Mouse (Mus musculus) liver, embryonic 12.5 days (tissue): ENCODE measurements at regions not wholly inside any gene's neighbourhood (a gene's known extent, or its start where the extent isn't known, plus 50 kb on each side); places are given as distances from the start of the nearest gene placed in this dataset.
"Not testable (repeated sequence)": the region's sequence is repeated elsewhere in the genome, so short reads cannot be mapped to it uniquely, and the experiment has no call there.

ENCODE experiments used
- ATAC-seq: fragments of 200-750 bp; cut with Nextera tagmentation; 2 replicates; pipeline ENCODE4 v1.8.0; 2017; ENCODE audit warnings: moderate number of reproducible peaks, mild to moderate bottlenecking, moderate library complexity
- H3K27ac ChIP-seq: fragments of 300-500 bp; sonication (generic); 2 replicates; pipeline ENCODE4 v1.5.1; 2016; ENCODE audit warnings: mild to moderate bottlenecking
- H3K27me3 ChIP-seq: fragments of 300-500 bp; sonication (generic); replicated peaks from 2 replicates; pipeline ENCODE4 v1.6.1; 2016; ENCODE audit warnings: mild to moderate bottlenecking, moderate library complexity
- H3K36me3 ChIP-seq: fragments of 300-500 bp; sonication (generic); 2 replicates; pipeline ENCODE4 v1.6.1; 2016; ENCODE audit warnings: mild to moderate bottlenecking, moderate library complexity
- H3K4me1 ChIP-seq: fragments of 300-500 bp; sonication (generic); 2 replicates; pipeline ENCODE4 v1.6.1; 2016
- H3K4me2 ChIP-seq: fragments of 300-500 bp; sonication (generic); 2 replicates; pipeline ENCODE4 v1.6.1; 2016; ENCODE audit warnings: mild to moderate bottlenecking, moderate library complexity
- H3K4me3 ChIP-seq: fragments of 300-500 bp; sonication (generic); 2 replicates; pipeline ENCODE4 v1.5.1; 2016; ENCODE audit warnings: mild to moderate bottlenecking, moderate library complexity
- H3K9ac ChIP-seq: fragments of 300-500 bp; sonication (generic); 2 replicates; pipeline ENCODE4 v1.6.1; 2016; ENCODE audit warnings: mild to moderate bottlenecking, moderate library complexity
- H3K9me3 ChIP-seq: fragments of 300-500 bp; sonication (generic); replicated peaks from 2 replicates; pipeline ENCODE4 v1.6.1; 2016; ENCODE audit warnings: mild to moderate bottlenecking, moderate library complexity
- WGBS: fragments of 180-500 bp; shearing (Covaris S2); methylation state at CpG from one replicate; pipeline ENCODE4 v1.1.7; 2016; ENCODE audit not compliant: insufficient replicate concordance; 5-methylcytosine and 5-hydroxymethylcytosine counted together

DNA sequence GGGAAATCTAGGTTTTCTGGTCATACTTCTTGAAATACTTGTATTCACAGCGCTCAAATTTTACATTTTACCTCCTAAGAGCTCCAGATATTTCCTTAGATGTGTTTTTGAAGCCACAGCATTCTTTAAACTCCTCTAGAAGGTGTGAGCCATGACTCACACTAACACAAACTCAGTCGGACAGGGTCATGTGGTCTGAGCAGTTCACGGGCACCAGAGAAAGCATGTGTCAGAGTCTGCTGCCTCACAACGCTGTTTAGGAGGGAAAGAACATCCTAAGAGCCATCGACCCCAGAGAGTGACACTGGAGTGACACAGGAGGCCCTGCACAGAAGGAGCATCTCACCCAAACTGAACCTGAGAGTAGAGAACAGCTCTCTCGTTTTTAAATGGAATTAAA, 332.2 kb downstream of the Lrig3 start:
- Histone ChIP-seq H3K36me3 (no peaks in the 10 kb centered on the region), H3K9ac (no peak overlapping the region), H3K9me3 (no peaks in the 10 kb centered on the region; the same call in 1 of the 2 replicates), H3K27ac (no peak overlapping the region), H3K4me3 (no peak overlapping the region), H3K27me3 (no peaks in the 10 kb centered on the region), H3K4me1 (no peaks in the 10 kb centered on the region), H3K4me2 (no peak overlapping the region)
- ATAC-seq, result no peak
- 70% methylated on average over 6 of the region's 6 CpGs for WGBS

GRCm38 (mm10) chr10:126295853-126296252, 329.9 kb downstream of the Lrig3 start:
- Histone ChIP-seq H3K27ac (no peak overlapping the region), H3K4me1 (no peaks in the 10 kb centered on the region), H3K9me3 (no peaks in the 10 kb centered on the region; the same call in 1 of the 2 replicates), H3K4me2 (no peak overlapping the region), H3K9ac (no peak overlapping the region), H3K4me3 (no peak overlapping the region), H3K27me3 (no peaks in the 10 kb centered on the region), H3K36me3 (no peaks in the 10 kb centered on the region)
- no peak for ATAC-seq
- 73% methylated on average over 7 of the region's 7 CpGs for whole genome bisulfite sequencing

GRCm38 (mm10) chr10:126291765-126292164, 325.8 kb downstream of the Lrig3 start:
- H3K4me1 ChIP-seq, result no peaks in the 10 kb centered on the region
- no peaks in the 10 kb centered on the region for H3K27me3 ChIP-seq
- no peak overlapping the region for H3K27ac ChIP-seq
- H3K4me2 ChIP-seq, result no peak overlapping the region
- H3K36me3 ChIP-seq, result no peaks in the 10 kb centered on the region
- H3K9me3 ChIP-seq, result no peaks in the 10 kb centered on the region
- ATAC-seq, result no peak
- H3K9ac ChIP-seq, result no peak overlapping the region
- no peak overlapping the region for H3K4me3 ChIP-seq

DNA sequence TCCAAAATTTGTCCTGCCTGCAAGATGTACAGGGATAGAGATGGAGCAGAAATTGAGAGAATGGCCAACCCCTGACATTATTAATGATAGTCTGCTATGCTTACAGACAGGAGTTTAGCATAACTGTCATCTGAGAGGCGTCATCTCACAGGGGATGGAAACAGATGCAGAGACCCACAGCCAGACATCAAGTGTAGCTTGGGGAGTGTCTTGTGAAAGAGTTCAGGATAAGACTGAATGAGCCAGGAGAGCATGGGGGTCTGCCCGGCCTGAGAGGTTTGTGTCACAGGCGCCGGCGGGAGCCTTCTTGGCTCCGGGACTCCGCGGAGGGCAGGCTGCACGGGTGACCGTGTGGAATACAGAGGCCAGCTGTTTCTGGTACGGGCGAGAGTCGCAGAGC, 319.1 kb downstream of the Lrig3 start:
- WGBS, result 83% methylated on average over 5 of the region's 13 CpGs
- ATAC-seq, result not testable (repeated sequence)

DNA sequence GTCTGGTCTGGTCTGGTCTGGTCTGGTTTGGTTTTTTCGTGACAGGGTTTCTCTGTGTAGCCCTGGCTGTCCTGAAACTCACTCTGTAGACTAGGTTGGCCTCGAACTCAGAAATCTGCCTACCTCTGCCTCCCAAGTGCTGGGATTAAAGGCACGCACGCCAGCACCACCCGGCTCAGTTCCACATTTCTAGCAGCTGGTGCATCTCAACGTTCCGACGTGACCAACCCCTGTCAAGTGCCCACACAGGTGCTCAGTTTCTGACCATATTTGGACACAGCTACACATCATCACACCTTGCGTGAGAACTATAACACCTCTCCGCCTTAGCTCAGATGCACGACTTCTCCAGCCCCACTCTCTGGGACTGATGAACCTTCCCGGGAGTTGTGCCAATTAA, 304.4 kb downstream of the Lrig3 start:
- H3K36me3 ChIP-seq, result no peaks in the 10 kb centered on the region
- H3K4me3 ChIP-seq, result no peak overlapping the region
- no peak for ATAC-seq
- no peaks in the 10 kb centered on the region for H3K4me1 ChIP-seq
- H3K9me3 ChIP-seq, result 0 out of 2 replicates have a peak, but pooled peaks cover 7% of the 10 kb centered on the region
- H3K27ac ChIP-seq, result no peak overlapping the region
- no peaks in the 10 kb centered on the region for H3K27me3 ChIP-seq
- H3K4me2 ChIP-seq, result no peak overlapping the region
- WGBS, result 73% methylated on average over 12 of the region's 12 CpGs
- H3K9ac ChIP-seq, result no peak overlapping the region

More for the DNA sequence above, 319.1 kb downstream of the Lrig3 start:
- H3K9ac ChIP-seq, H3K4me2 ChIP-seq, H3K9me3 ChIP-seq, H3K36me3 ChIP-seq, H3K27me3 ChIP-seq, H3K27ac ChIP-seq, H3K4me3 ChIP-seq, H3K4me1 ChIP-seq: not testable (repeated sequence)

DNA sequence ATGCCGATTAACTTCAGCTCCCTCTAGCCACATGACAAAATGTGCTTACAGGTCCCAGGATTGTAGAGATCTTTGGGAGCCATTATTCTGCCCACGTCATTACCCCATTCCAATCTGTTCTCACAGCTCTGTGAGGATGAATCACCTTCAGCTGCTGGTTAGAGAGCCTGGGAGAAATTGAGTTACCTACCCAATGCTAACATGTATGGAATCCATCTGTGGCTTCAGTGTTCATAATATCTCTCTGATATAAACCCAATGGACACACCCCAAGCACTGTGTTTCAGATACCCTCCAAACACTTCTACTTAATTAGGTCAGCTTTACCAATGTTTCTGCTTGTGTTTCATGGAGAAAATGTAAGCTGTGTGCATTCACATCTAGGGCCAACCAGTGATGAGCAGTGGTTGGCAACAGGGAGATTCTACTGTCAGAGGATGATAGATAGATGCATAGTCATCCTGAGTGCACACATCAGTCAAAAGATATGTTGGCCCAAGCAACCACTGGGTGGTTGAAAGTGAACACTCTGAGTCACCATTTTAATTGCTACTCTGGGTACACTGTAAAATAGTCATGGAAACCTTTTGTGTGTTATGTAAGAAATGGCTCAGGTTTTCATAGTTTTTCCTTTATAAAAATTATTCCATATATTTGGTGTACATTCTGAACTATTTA, 301.5 kb downstream of the Lrig3 start:
- Histone ChIP-seq H3K9me3 (0 out of 2 replicates have a peak, but pooled peaks cover 7% of the 10 kb centered on the region), H3K36me3 (no peaks in the 10 kb centered on the region), H3K4me2 (no peak overlapping the region), H3K27me3 (no peaks in the 10 kb centered on the region), H3K9ac (no peak overlapping the region), H3K27ac (no peak overlapping the region), H3K4me1 (no peaks in the 10 kb centered on the region), H3K4me3 (no peak overlapping the region)
- 70% methylated on average over 2 of the region's 2 CpGs for WGBS
- ATAC-seq, result no peak

DNA sequence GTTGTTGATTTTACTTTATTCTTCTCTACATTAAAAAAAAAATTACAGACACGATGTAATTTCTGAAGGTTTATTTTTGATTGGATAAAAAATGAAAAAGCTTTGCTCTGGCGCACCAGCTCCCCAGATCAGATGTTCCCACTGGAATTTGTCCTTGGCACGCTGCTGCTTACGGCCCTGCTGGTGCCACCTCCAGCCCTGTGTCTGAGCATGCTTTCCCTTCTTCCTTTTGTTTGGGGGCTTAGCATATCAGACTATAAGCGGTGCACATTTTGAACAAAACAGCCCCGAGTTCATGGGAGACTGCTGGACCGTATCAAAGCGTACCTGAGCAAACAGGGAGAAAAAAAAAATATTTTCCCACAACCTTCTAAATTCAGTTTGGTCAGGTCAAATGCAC, 291.2 kb downstream of the Lrig3 start:
- no peaks in the 10 kb centered on the region for H3K36me3 ChIP-seq
- no peak overlapping the region for H3K9ac ChIP-seq
- no peaks in the 10 kb centered on the region for H3K27me3 ChIP-seq
- H3K9me3 ChIP-seq, result 0 out of 2 replicates have a peak, but pooled peaks cover 10% of the 10 kb centered on the region
- H3K4me3 ChIP-seq, result no peak overlapping the region
- H3K4me2 ChIP-seq, result no peak overlapping the region
- ATAC-seq, result no peak
- 83% methylated on average over 8 of the region's 8 CpGs for WGBS
- H3K4me1 ChIP-seq, result no peaks in the 10 kb centered on the region
- no peak overlapping the region for H3K27ac ChIP-seq

DNA sequence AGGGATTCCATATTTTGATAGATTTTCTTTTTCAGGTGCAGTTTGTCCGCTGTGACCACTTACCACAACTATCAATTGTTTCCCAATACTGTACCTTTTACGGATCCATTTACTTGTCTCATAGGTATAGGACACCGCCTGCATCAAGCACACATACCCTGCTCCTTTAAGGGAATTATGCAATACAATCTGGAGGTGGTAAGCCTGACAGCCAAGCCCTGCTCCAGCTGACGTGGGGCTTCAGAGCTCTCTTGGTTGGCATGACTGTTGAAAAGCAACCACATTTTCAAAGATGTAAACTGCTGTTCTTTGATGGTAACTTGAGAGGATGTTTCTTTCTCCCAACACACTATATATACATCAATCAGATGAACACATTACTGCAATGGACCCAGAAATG, 288.2 kb downstream of the Lrig3 start:
- Histone ChIP-seq H3K27ac (no peak overlapping the region), H3K36me3 (no peaks in the 10 kb centered on the region), H3K4me3 (no peak overlapping the region), H3K9me3 (no peaks in the 10 kb centered on the region), H3K4me1 (no peaks in the 10 kb centered on the region), H3K4me2 (no peak overlapping the region), H3K9ac (no peak overlapping the region), H3K27me3 (no peaks in the 10 kb centered on the region)
- 62% methylated on average over 4 of the region's 4 CpGs for WGBS
- ATAC-seq, result no peak

DNA sequence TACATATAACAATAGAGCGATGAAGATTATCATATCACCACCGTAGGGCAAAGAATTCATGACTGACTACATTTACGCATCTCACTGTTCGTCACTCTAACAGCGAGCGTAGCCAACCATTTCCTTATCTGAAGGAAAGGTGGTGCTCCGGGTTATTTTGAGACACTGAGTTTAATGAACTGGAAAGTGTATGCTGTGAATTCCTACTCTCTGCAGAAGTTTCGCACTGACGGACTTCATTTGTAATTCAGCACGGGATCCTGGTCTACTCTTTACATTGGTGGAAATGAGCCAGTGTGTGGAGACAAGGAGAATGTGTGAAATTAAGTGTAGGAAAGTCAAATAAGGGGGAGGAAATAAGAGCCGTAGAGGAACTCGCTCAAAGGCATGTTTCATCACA, 283.2 kb downstream of the Lrig3 start:
- no peak overlapping the region for H3K27ac ChIP-seq
- H3K4me2 ChIP-seq, result no peak overlapping the region
- H3K9me3 ChIP-seq, result no peaks in the 10 kb centered on the region
- H3K9ac ChIP-seq, result no peak overlapping the region
- H3K36me3 ChIP-seq, result no peaks in the 10 kb centered on the region
- no peaks in the 10 kb centered on the region for H3K27me3 ChIP-seq
- 80% methylated on average over 12 of the region's 12 CpGs for WGBS
- H3K4me1 ChIP-seq, result no peaks in the 10 kb centered on the region
- no peak overlapping the region for H3K4me3 ChIP-seq
- no peak for ATAC-seq

DNA sequence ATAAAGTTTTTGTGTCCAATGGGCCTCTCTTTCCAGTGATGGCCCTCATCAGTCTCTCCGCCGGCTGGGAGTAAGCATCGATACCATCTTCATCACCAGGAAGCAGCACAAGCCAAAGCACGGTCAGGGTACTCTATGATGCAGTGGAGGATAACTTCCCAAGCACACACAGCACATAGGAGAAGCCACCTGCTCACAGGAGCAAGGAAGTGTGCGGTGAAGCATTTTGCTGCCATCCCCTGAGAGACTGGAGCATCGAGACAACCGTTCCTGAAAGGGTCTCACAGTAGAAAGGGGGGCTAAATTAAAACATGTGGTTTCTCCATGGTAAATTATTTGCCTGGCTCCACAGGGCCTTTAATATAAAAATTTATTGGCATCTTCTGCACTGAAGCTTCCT, 277.1 kb downstream of the Lrig3 start:
- no peak overlapping the region for H3K27ac ChIP-seq
- H3K4me3 ChIP-seq, result no peak overlapping the region
- no peaks in the 10 kb centered on the region for H3K9me3 ChIP-seq
- no peak overlapping the region for H3K4me2 ChIP-seq
- 90% methylated on average over 7 of the region's 7 CpGs for WGBS
- no peak for ATAC-seq
- H3K36me3 ChIP-seq, result no peaks in the 10 kb centered on the region
- no peaks in the 10 kb centered on the region for H3K27me3 ChIP-seq
- no peaks in the 10 kb centered on the region for H3K4me1 ChIP-seq
- no peak overlapping the region for H3K9ac ChIP-seq

- no peak overlapping the region for H3K27ac ChIP-seq
- no peak overlapping the region for H3K4me3 ChIP-seq
- no peaks in the 10 kb centered on the region for H3K36me3 ChIP-seq
- 70% methylated on average over 4 of the region's 4 CpGs for WGBS
- H3K4me2 ChIP-seq, result no peak overlapping the region
- no peak overlapping the region for H3K9ac ChIP-seq
- no peak for ATAC-seq
- H3K9me3 ChIP-seq, result no peaks in the 10 kb centered on the region
- H3K4me1 ChIP-seq, result no peaks in the 10 kb centered on the region
- no peaks in the 10 kb centered on the region for H3K27me3 ChIP-seq
These were observed 273.6 kb downstream of the Lrig3 start for GRCm38 (mm10) chr10:126239536-126239935.
